Mouse (Mus musculus): ENCODE data around the gene Gdpd1.

Gdpd1 gene

DNA sequence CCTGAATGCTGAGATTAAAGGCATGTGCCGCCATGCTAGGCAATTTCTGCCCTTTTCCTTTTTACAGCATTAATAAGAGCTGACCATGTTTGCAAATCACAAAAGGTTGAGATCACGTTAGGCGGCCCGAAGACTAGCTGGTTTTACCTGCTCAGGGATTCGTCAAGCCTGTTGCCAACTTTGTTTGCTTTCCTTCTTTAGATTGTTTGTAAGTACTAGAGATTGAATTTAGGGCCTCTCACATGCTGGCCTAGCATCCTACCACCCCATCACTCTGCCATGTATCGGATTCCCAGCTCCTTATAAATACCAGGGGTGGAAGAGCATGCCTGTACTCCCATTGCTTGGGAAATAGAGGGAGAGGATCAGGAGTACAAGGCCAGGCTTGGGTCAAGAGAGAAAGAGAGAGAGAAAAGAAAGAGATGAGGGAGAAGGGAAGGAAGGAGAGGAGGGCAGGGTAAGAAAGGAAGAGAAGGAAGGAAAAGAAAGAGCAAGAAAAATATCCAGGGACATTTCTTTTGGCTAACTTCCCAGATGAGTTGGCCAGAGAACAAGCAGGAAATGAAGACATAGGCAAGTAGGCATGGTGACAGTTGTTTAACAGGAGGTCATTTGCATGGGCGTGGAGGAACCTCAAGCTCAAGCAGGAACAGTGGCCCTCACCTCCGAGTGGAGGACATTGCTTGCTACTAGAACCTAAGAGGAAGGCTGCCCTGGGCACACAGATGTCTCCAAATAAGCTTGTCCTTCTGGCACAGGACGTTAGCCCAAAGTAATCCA is 47.6 kb downstream of the Gdpd1 start:
- in situ Hi-C loops (cut with MboI, MseI) = no loop called here

DNA sequence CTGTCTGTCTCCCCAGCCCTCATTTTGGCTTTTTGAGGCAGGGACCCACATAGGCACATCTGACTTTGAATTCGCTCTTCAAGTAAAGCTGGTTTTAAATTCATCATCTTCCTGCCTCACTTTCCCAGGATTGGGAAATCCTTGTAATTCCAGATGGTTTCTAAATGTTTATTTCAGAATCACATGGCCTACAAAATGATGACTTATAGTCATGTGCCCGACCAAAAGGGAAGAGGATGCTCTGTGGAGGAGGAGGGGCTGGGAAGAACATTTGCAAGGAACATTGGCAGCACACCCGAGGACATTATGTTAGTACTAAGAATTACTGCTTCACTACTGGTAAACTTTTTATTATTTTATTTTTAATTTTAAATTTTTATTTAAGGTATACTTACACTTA is 48.5 kb downstream of the Gdpd1 start:
- in situ Hi-C loops (cut with MboI, MseI) = no loop called here

DNA sequence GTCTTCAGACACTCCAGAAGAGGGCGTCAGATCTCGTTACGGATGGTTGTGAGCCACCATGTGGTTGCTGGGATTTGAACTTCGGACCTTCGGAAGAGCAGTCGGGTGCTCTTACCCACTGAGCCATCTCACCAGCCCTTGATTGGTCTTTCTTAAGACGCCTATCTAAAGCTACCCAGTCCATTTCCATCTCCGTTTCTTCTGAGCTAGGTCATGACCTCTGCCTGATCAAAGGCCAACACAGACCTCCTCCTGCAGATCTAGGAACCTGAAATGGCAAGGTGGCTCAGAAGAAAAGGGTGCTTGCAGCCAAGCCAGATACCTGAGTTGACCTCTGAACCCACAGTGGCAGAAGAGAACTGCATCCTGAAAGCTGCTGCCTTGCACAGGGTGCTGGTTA is 50.6 kb downstream of the Gdpd1 start:
- in situ Hi-C loops (cut with MboI, MseI) = loop anchor here (25.0 kb wide), 1 partner anchor 461 kb away; no protein-coding TSS in a partner anchor

DNA sequence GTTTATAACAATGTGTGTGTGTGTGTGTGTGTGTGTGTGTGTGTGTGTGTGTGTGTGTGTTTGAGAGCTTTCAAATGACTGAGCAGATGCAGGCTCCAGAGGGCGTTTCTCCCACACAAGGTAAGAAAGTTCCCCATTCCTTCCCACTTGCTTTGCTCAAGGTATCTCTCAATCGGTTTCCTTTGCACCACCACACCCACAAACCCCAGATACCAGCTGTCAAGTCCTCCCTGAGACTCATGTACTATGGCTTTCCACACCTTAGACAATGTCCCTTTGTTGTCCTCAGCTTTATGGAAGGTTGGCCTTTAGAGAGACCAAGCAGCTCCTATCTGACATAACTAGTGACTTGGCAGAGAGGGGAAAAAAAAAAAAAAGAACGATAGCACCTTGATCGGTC is 51.1 kb downstream of the Gdpd1 start:
- in situ Hi-C loops (cut with MboI, MseI) = loop anchor here (25.0 kb wide), 1 partner anchor 460 kb away; no protein-coding TSS in a partner anchor

DNA sequence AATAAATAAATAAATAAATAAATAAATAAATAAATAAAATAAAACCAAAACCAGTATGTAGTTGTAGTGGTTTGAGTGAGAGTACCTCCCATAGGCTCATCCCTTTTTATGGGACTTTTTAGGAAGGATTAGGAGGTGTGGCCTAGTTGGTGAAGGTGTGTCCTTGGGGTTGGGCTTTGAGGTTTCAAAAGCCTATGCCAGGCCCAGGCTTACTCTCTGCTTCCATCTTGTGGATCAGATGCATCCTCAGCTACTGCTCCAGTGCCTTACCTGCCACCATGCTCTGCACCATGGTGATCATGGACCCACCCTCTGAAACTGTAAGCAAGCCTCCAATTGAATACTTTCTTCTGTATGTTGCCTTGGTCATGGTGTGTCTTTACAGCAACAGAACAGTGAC is 52.3 kb downstream of the Gdpd1 start:
- in situ Hi-C loops (cut with MboI, MseI) = loop anchor here (25.0 kb wide), 1 partner anchor 459 kb away; no protein-coding TSS in a partner anchor

DNA sequence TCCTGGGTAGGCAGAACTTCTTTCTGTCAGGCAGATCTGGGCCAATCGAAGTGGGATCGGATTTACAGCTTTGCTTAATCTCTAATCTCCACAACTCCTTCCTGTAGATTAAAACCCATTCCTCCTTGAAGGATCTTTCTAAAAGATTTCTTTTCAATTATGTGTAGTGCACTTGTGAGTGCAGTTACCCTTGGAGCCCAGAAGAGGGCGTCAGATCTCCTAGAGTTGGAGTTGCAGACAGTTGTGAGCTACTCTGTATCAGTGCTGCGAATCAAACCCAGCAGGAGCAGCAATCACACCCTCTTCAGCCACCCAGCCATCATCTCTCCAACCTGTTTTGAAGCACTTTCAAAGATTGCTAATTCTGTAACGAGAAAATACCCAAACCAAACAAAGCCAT is 53.4 kb downstream of the Gdpd1 start:
- in situ Hi-C loops (cut with MboI, MseI) = loop anchor here (25.0 kb wide), 1 partner anchor 458 kb away; no protein-coding TSS in a partner anchor

DNA sequence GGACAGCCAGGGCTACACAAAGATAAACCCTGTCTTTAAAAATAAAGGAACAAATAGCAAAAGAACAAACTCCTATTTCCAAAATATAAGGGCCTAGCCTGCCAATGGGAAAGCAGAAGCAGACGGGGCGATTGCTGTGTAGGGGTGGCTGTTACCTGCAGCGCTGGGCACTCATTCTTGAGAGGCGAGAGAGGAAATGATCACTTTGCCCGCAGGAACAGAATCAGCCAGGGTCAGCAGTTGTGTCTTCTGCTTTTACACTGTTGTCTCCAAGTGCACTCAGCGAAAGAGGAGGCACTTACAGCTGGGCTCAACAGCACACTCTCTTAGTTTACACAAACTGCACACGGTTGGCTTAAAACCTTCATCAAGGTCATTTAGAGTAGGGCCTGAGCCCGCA is 54.4 kb downstream of the Gdpd1 start:
- in situ Hi-C loops (cut with MboI, MseI) = loop anchor here (25.0 kb wide), 1 partner anchor 457 kb away; no protein-coding TSS in a partner anchor

DNA sequence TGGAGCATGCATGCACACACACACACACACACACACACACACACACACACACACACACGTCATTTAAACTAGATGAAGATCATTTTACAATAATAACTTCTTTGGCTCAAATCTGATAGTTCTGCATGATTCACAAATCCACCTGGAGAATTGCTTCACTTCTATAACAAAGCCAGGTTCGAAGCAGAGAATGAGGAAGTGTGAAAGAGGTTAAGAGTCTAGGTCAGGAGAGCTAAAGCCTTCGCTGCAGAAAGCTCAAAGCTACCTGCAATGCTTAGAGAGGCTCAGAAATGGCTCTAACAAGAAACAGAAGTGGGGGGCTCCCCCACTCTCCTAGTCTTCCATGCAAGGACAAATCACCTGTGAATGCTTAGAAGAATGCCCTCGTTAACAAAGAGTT is 55.8 kb downstream of the Gdpd1 start:
- in situ Hi-C loops (cut with MboI, MseI) = loop anchor here (25.0 kb wide), 1 partner anchor 456 kb away; no protein-coding TSS in a partner anchor

DNA sequence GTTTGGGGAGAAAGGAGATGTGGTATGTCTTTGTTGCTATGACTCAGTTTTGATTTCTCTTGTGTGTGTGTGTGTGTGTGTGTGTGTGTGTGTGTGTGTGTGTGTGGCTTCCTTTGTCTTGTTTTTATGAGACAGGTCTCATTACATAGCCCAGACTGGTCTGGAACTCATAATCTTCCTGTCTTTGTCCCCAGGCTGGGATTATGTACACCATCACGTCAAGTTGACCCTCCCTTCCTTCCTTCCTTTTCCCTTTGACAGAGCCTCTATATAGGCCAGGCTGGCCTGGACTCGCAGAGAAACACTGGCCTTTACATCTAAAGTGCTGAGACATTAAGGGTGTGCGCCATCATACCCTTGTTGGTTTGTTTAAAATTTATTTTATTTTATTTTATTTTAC is 58.2 kb downstream of the Gdpd1 start:
- in situ Hi-C loops (cut with MboI, MseI) = loop anchor here (25.0 kb wide), 1 partner anchor 453 kb away; no protein-coding TSS in a partner anchor

DNA sequence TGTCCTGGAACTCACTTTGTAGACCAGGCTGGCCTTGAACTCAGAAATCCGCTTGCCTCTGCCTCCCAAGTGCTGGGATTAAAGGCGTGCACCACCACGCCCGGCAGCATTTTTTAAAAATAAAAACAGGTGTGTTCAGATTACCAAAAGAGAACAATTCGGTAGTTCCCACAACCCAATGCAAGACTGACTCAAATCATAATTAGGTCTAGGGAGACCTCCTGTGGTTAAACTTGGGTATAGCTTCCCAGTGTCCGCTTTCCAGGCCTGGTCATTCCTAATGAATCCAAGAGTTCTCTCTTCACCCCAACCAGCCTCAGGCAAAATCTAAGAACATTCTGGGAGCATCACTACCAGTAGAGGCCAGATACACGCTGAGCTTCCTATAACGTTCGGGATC is 63.4 kb downstream of the Gdpd1 start:
- in situ Hi-C loops (cut with MboI, MseI) = loop anchor here (25.0 kb wide), 1 partner anchor 448 kb away; no protein-coding TSS in a partner anchor

DNA sequence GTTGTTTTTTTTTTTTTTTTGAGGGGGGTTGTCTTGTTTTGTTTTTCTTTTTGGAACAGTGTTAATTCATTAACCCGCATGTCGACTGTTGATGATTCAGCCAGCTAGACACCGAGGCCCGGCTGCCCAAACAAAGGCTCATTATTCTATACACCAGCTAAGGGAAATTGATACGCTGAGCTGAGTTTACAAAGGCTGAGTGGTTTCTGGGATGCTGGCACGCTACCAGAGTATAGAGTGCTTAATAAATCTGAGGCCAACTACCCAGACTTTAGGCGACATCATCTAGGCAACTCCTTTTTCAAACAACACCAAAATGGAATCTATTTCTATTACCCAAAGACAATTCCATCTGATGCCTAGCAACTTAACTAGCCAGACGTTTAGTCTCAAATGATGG is 66.5 kb downstream of the Gdpd1 start:
- in situ Hi-C loops (cut with MboI, MseI) = loop anchor here (25.0 kb wide), 1 partner anchor 445 kb away; no protein-coding TSS in a partner anchor

DNA sequence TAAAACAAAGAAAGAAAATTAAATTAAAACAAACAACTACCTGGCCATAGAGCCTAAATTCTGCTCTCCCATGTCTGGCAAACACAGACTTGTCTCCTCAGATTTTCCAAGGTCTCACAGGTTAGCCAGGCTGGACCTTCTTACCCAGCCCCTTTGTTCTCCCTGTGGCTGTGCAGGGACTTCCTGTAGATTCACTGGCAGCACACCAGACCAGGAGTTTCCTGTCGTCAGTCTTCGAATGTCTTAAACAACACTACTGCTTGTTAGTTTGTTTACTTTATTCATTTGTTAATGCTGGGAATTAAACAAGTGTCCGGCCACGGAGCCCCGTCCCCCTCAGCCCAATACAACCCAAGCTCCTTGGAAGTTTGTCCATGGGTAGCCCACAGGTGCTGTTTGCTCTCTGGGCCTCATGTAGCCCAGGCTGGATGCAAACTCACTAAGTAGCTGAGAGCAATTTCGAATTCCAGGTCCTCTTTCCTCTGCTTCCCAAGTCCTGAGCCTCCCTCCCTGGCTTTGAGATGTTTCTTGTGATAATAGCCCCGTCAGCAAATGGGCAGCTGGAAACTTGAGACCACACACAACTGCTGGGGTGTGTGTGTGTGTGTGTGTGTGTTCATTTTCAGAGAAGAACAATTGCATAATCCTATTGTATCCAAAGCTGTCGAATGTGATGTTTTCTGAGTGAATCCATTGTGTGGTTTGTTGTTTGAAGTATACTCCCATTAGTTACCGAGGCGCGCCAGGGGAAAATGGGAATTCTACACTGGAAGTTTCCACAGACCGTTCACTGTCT is 68.7 kb downstream of the Gdpd1 start:
- in situ Hi-C loops (cut with MboI, MseI) = loop anchor here (25.0 kb wide), 1 partner anchor 443 kb away; no protein-coding TSS in a partner anchor

DNA sequence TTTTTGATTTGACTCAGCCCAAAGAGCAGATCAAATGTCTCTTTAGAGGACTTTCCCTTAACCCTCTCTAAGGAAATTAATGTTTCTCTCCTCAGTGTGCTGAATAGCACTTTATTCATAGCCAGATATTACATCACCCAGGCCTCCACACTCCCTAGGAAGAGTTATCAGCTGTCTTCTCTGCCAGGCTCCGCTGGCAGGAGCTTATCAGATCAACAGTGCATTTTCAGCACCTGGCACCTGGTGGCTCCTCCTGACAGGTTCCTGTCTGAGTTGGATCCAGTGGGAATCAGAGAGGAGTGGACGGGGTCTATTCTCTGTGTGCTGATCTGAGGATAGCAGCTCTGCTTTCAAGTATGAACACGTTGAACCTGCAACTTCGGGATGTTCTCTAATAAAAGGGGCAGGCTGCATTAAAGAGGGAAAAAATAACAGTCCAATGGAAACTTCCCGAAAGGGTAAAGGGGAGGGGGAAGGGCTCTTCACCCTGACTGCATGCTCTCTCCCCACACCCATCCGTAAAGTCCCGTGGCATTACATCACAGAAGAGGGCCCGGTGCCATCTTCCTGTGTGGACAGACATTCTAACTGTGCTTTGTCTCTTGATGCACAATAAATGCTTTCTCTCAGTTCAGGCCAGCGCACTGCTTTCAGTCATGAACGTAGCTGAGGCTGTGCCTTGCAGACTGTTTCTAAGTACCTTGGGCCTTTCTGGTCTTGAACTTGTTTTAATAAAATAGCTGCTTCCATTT is 71.6 kb downstream of the Gdpd1 start:
- in situ Hi-C loops (cut with MboI, MseI) = loop anchor here (25.0 kb wide), 1 partner anchor 440 kb away; no protein-coding TSS in a partner anchor

DNA sequence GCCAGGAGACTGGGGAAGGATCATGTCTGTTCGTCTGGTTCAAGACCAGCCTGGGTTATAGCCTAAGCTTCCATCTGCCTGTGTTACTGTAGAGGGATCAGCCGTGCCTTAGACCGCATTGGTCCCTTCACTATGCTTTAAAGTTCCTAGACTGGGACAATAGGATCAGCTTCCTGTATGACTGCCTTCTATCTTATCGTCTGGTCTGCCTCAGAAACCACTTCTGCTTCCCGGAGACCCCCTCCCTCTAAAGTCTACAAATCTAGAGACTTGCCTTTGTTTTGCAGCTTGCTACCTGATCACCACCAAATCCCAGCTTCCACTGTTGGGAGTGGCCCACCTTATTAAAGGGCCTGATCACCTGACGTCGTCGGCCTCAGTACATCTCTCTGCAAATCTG is 72.6 kb downstream of the Gdpd1 start:
- in situ Hi-C loops (cut with MboI, MseI) = loop anchor here (25.0 kb wide), 1 partner anchor 439 kb away; no protein-coding TSS in a partner anchor

DNA sequence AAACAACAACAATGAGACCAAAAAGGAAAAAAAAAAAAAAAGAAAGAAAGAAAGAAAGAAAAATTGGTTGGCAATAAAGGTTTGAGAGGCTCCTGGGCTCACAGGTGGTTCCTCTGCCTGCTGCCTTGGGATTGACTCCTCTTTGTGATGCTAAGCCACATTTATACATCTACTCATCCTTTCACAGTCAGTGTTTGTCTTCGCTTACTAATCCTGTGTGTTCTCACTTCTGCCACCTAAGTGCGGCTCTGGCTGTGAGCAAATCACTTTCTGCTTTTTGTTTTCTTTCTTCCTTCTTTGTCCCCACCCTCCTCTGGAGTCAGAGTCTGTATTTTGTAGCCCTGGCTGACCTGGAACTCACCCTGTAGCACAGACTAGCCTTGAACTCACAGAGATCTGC is 77.6 kb downstream of the Gdpd1 start:
- in situ Hi-C loops (cut with MboI, MseI) = loop anchor here (5.0 to 10.0 kb wide), 2 partner anchors 91 to 159 kb away; no protein-coding TSS in a partner anchor

DNA sequence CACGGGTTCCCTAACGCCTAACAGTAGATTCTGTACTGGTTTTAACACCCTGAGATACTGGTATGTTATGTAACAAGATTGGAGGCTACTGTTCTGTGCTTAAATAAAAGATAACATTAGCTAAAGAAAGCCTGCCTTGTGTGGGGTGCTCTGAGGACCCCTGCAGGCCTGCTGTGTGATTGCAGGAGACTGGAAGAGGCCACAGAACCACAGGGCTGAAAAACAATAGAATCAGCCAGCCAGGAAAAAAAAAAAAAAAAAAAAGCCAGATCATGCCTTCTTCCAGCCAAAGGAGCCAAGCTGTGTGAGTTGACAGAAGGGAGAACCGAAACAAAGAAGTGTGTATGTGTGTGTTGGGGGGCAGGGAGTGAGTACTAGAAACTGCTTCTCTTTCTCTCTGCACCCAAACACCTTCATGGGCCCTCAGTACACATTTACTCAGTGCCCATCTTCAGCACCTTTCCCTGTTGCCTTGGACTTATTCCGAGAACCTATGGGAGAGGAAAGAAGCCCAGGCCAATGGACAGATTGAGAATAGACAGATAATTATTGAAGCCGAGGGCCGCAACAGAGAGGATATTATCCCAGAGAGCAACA is 78.1 kb downstream of the Gdpd1 start:
- in situ Hi-C loops (cut with MboI, MseI) = loop anchor here (5.0 to 10.0 kb wide), 2 partner anchors 91 to 158 kb away; no protein-coding TSS in a partner anchor

DNA sequence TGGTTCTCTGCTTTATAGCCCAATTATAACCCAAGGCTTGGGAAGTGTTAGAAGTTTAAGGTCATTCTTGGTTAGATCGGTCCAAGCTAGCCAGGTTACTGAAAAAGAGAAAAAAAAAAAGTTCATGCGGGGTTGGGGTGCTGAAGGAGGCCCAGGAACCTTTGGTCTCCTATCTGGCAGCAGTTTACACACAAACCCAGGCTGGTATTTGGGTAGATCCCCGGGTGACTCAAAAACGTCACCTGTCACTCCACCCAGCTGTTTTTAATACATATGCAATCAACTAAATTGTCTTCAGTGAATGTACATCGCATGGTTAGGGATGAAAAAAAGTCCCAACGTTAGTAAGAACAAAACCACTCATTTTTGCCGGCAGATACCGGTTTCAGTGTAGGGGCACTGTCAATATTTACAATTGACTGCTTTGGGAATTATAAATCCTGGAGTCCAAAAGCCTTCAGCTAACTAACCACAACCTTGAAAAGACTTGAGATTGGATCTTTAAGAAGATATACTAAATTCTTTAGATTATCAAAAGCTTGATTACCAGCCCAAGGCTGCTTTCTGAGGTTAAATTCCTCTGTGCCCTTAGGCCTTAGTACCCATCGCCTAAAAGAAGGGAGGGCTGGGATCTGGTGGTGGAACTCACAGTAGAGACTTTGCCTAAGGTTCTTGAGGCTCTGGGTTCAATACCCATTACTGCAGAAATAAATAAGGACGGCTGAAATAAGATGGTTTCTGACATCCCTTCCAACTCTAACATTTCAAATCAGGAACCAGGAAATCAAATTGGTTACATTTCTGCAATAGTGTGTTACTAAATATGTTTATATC is 78.9 kb downstream of the Gdpd1 start:
- in situ Hi-C loops (cut with MboI, MseI) = loop anchor here (5.0 to 10.0 kb wide), 2 partner anchors 90 to 158 kb away; no protein-coding TSS in a partner anchor

DNA sequence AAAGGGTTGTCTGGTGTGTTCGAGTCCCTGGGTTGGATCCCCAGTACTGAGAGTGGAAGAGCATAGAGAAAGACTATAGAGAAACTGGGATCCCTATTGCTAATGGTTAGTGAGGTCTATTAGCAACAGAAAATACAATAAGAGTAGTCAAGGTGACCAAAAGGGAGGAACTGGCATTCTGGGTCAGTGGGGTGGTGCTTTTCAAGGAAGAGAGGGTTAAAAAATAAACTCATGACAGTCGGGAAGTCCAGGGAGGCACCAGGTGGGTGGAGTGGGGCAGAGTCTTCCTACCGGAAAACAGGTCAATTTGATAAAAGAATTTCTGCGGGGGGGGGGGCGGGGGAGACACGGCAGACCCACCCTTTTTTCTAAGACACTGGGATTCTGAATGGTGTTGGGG is 79.5 kb downstream of the Gdpd1 start:
- in situ Hi-C loops (cut with MboI, MseI) = loop anchor here (10.0 kb wide), 1 partner anchor 90 kb away; no protein-coding TSS in a partner anchor

All from T-helper 2 cell (primary cell).